Mouse (Mus musculus) bone marrow, adult 2 months (tissue): ENCODE data around the gene Mov10. TPM values are rescaled to one million over a fixed set of nuclear protein-coding genes. Genes with fewer than 3 reads are reported as not detected.

ENCODE experiments used
- H3K27ac ChIP-seq: fragments of 200-500 bp; 2 replicates; pipeline ENCODE4 v1.5.1; 2012; ENCODE audit warnings: low read depth, mild to moderate bottlenecking, control low read depth, inconsistent platforms, low read length; ENCODE audit not compliant: control insufficient read depth, poor library complexity, insufficient read depth
- H3K4me1 ChIP-seq: fragments of 200-500 bp; 2 replicates; pipeline ENCODE4 v1.6.1; 2011; ENCODE audit warnings: low read length; ENCODE audit not compliant: control insufficient read depth, insufficient read depth
- H3K4me3 ChIP-seq: fragments of 200-500 bp; replicated peaks from 2 replicates; pipeline ENCODE3; 2011; ENCODE audit warnings: mild to moderate bottlenecking, low read depth, low read length, control low read depth; ENCODE audit not compliant: control insufficient read depth
- CTCF ChIP-seq: fragments of 200-500 bp; IDR thresholded peaks from 2 replicates; pipeline ENCODE4 v1.5.1; 2011; ENCODE audit warnings: low read length, control low read depth; ENCODE audit not compliant: control insufficient read depth, insufficient read depth
- POLR2A ChIP-seq: fragments of 200-500 bp; IDR thresholded peaks from 2 replicates; pipeline ENCODE4 v1.6.1; 2011; ENCODE audit warnings: low read depth, mild to moderate bottlenecking, control low read depth, low read length, borderline replicate concordance; ENCODE audit not compliant: control insufficient read depth
- WGBS: fragments of 180-500 bp; shearing (Covaris S2); methylation state at CpG from one replicate; pipeline ENCODE4 v1.1.7; 2018; 5-methylcytosine and 5-hydroxymethylcytosine counted together
- polyA plus RNA-seq: library from polyadenylated mRNA; stranded (reverse); fragments of >200 nt; gene quantifications from 2 replicates; pipeline ENCODE4 v1.2.4, GENCODE M21; 2011; ENCODE audit warnings: low replicate concordance; ENCODE audit not compliant: missing spikeins, insufficient read depth, insufficient read length

The Mov10 gene
- polyA plus RNA-seq, 1 experiment = 18.5 TPM

GRCm38 (mm10) chr3:104780561-104781420, 37.6 kb downstream of the Mov10 start, which contains the start of gene Ppm1j:
Gene Ppm1j (plus strand): TSS chr3:104781056.
- Histone ChIP-seq H3K4me3 (peak within 1 kb of the TSS; percentile 4), H3K27ac (no peak within 1 kb of the TSS; the same call in 1 of the 2 replicates), H3K4me1 (peaks cover 3% of the 10 kb centered on the region)
- 3% methylated on average over 56 of the region's 56 CpGs for WGBS
- TF ChIP-seq POLR2A (no peak), CTCF (no peak)

GRCm38 (mm10) chr3:104779949-104780348, 38.4 kb downstream of the Mov10 start:
- no peak overlapping the region for H3K4me3 ChIP-seq
- TF ChIP-seq POLR2A (no peak), CTCF (peak; percentile 85)
- peaks cover 3% of the 10 kb centered on the region for H3K4me1 ChIP-seq
- no peak overlapping the region for H3K27ac ChIP-seq
- WGBS = 2% methylated on average over 7 of the region's 7 CpGs

GRCm38 (mm10) chr3:104777342-104777741, 41.0 kb downstream of the Mov10 start:
- no peak for TF ChIP-seq CTCF
- no peak for TF ChIP-seq POLR2A
- Histone ChIP-seq H3K4me1 (peaks cover under 1% of the 10 kb centered on the region), H3K27ac (no peak overlapping the region), H3K4me3 (no peak overlapping the region)
- 2% methylated on average over 20 of the region's 20 CpGs for WGBS

- 86% methylated on average over 7 of the region's 7 CpGs for WGBS
- Histone ChIP-seq H3K4me1 (no peaks in the 10 kb centered on the region; the same call in 1 of the 2 replicates), H3K4me3 (no peak overlapping the region), H3K27ac (no peak overlapping the region)
- TF ChIP-seq POLR2A (no peak), CTCF (no peak)
Observed at GRCm38 (mm10) chr3:104773301-104773700, 45.1 kb downstream of the Mov10 start.

GRCm38 (mm10) chr3:104771460-104771859, 46.9 kb downstream of the Mov10 start:
- no peak overlapping the region for H3K27ac ChIP-seq
- 34% methylated on average over 6 of the region's 6 CpGs for WGBS
- H3K4me3 ChIP-seq = no peak overlapping the region
- H3K4me1 ChIP-seq = no peaks in the 10 kb centered on the region; the same call in none of the 2 replicates
- TF ChIP-seq POLR2A (no peak), CTCF (no peak)

GRCm38 (mm10) chr3:104770918-104771317, 47.4 kb downstream of the Mov10 start:
- WGBS = 88% methylated on average over 3 of the region's 3 CpGs
- no peak overlapping the region for H3K4me3 ChIP-seq
- H3K4me1 ChIP-seq = no peaks in the 10 kb centered on the region; the same call in none of the 2 replicates
- TF ChIP-seq CTCF (no peak), POLR2A (no peak)
- H3K27ac ChIP-seq = no peak overlapping the region

GRCm38 (mm10) chr3:104770035-104770434, 48.3 kb downstream of the Mov10 start:
- no peak for TF ChIP-seq POLR2A
- peak; percentile 68 for TF ChIP-seq CTCF
- 64% methylated on average over 10 of the region's 10 CpGs for WGBS
- Histone ChIP-seq H3K4me3 (no peak overlapping the region), H3K4me1 (no peaks in the 10 kb centered on the region; the same call in none of the 2 replicates), H3K27ac (no peak overlapping the region)

GRCm38 (mm10) chr3:104769135-104769534, 49.2 kb downstream of the Mov10 start:
- WGBS = 64% methylated on average over 3 of the region's 3 CpGs

More at GRCm38 (mm10) chr3:104769135-104769534, 49.2 kb downstream of the Mov10 start:
- H3K4me1 ChIP-seq = no peaks in the 10 kb centered on the region; the same call in none of the 2 replicates
- TF ChIP-seq POLR2A = no peak
- TF ChIP-seq CTCF = no peak
- H3K4me3 ChIP-seq = no peak overlapping the region
- H3K27ac ChIP-seq = no peak overlapping the region
